Comparison of ENCODE assay signal across 18 mouse cellular contexts in genomic region chr7:68550330-68550729, GRCm38 (mm10).
DNase-seq lines count a peak whose midpoint lies in the region; ATAC-seq and TF ChIP-seq lines count a peak whose summit lies in the region.
"Had no signal": no experiment of that assay in that cellular context is flagged by ENCODE, and none has a peak within 500 bp of the region (broad histone marks: within the 10 kb centered on the region; RNA-seq: fewer than 3 reads in every experiment).

No protein-coding gene starts in this region.

- no peak overlapping the region for H3K4me2 ChIP-seq in limb, embryonic 13.5 days (replicated peaks)
- H3K4me2 ChIP-seq in heart, embryonic 14.5 days (ENCODE audit: low read length): peak overlapping the region; percentile 40
- H3K4me2 ChIP-seq in limb, embryonic 15.5 days: no peak overlapping the region
- H3K4me2 ChIP-seq: forebrain, embryonic 12.5 days; liver, embryonic 13.5 days; lung, embryonic 15.5 days had no signal

- WGBS in limb, embryonic 13.5 days: 52% methylated on average over 3 of the region's 3 CpGs
- 75% methylated on average over 3 of the region's 3 CpGs for WGBS in limb, embryonic 10.5 days
- WGBS in heart, embryonic 14.5 days: 12% methylated on average over 3 of the region's 3 CpGs
- WGBS in limb, embryonic 15.5 days: 69% methylated on average over 3 of the region's 3 CpGs
- WGBS in cerebellum, adult 2 months: 20% methylated on average over 3 of the region's 3 CpGs

- H3K27ac ChIP-seq in limb, embryonic 13.5 days: no peak overlapping the region
- no peak overlapping the region for H3K27ac ChIP-seq in limb, embryonic 10.5 days
- H3K27ac ChIP-seq in heart, embryonic 14.5 days (replicated peaks in 1 of 2; ENCODE audit: control insufficient read depth in 1 of 2, insufficient read depth in 1 of 2, low read depth in 2 of 2, low read length in 2 of 2): peak overlapping the region; percentile 91 to 93
- H3K27ac ChIP-seq in limb, embryonic 15.5 days: no peak overlapping the region
- no peak overlapping the region for H3K27ac ChIP-seq in cerebellum, adult 2 months (ENCODE audit: insufficient read depth, low read length)
- H3K27ac ChIP-seq: forebrain, embryonic 12.5 days; liver, embryonic 13.5 days; lung, embryonic 15.5 days had no signal

- no peaks in the 10 kb centered on the region for H3K9me3 ChIP-seq in limb, embryonic 13.5 days
- no peaks in the 10 kb centered on the region for H3K9me3 ChIP-seq in limb, embryonic 10.5 days (replicated peaks)
- H3K9me3 ChIP-seq in heart, embryonic 14.5 days (ENCODE audit: control insufficient read depth, low read length): peaks cover 3% of the 10 kb centered on the region; the same call in 1 of the 2 replicates
- no peaks in the 10 kb centered on the region for H3K9me3 ChIP-seq in limb, embryonic 15.5 days
- H3K9me3 ChIP-seq: forebrain, embryonic 12.5 days; liver, embryonic 13.5 days; lung, embryonic 15.5 days had no signal

- H3K4me3 ChIP-seq in limb, embryonic 13.5 days: no peak overlapping the region
- no peak overlapping the region for H3K4me3 ChIP-seq in limb, embryonic 10.5 days
- no peak overlapping the region for H3K4me3 ChIP-seq in heart, embryonic 14.5 days (ENCODE audit: control insufficient read depth in 1 of 2, insufficient read depth in 1 of 2, low read depth in 1 of 2, low read length in 2 of 2)
- H3K4me3 ChIP-seq in limb, embryonic 15.5 days: no peak overlapping the region
- no peak overlapping the region for H3K4me3 ChIP-seq in cerebellum, adult 2 months (replicated peaks; ENCODE audit: insufficient read depth, low read depth, low read length)
- H3K4me3 ChIP-seq: forebrain, embryonic 12.5 days; liver, embryonic 13.5 days; lung, embryonic 15.5 days had no signal

- no peak for TF ChIP-seq POLR2A in cerebellum, adult 2 months (IDR thresholded peaks at IDR 0.05; ENCODE audit: borderline replicate concordance, insufficient read depth, low read length)

- no peak for DNase-seq in limb, embryonic 10.5 days (ENCODE audit: low spot score)
- peak; percentile 9 to 20 for DNase-seq in heart, adult 9 months (ENCODE audit: low spot score in 2 of 2)
- no peak for DNase-seq in thymus, postnatal 0 days (ENCODE audit: low spot score)
- no peak for DNase-seq in cerebellum, adult 2 months
- DNase-seq: adrenal gland, adult 2 months; cerebellum, adult 9-10 months; gastrocnemius, postnatal 25 days; kidney, adult 2 months; kidney, postnatal 14 days; liver, embryonic 13.5 days; lung, postnatal 4 days; right cerebral cortex, postnatal 25 days; thymus, postnatal 36 days had no signal

- peak; percentile 70 for ATAC-seq in limb, embryonic 13.5 days (ENCODE audit: low FRiP score, low read depth)
- peak; percentile 82 for ATAC-seq in heart, embryonic 14.5 days (ENCODE audit: insufficient number of reproducible peaks, insufficient read depth, low FRiP score, low read depth)
- peak; percentile 55; the same call in 1 of the 2 replicates for ATAC-seq in limb, embryonic 15.5 days (ENCODE audit: insufficient number of reproducible peaks, low FRiP score, low TSS enrichment, low read depth)

- H3K4me1 ChIP-seq in limb, embryonic 13.5 days: no peaks in the 10 kb centered on the region
- 0 out of 2 replicates have a peak, but pooled peaks cover 2% of the 10 kb centered on the region for H3K4me1 ChIP-seq in limb, embryonic 10.5 days
- peaks cover 10 to 25% of the 10 kb centered on the region in 2 experiments for H3K4me1 ChIP-seq in heart, embryonic 14.5 days (ENCODE audit: control insufficient read depth in 2 of 2, insufficient read depth in 2 of 2, low read length in 2 of 2)
- H3K4me1 ChIP-seq in limb, embryonic 15.5 days: peaks cover 2% of the 10 kb centered on the region; the same call in 1 of the 2 replicates
- no peaks in the 10 kb centered on the region for H3K4me1 ChIP-seq in cerebellum, adult 2 months (ENCODE audit: control insufficient read depth, insufficient read depth, low read length)
- H3K4me1 ChIP-seq: liver, embryonic 13.5 days; lung, embryonic 15.5 days had no signal

- no peak for TF ChIP-seq CTCF in cerebellum, adult 2 months (IDR thresholded peaks at IDR 0.05; ENCODE audit: borderline replicate concordance, insufficient read depth, low read depth, low read length)

- no peaks in the 10 kb centered on the region for H3K36me3 ChIP-seq in limb, embryonic 13.5 days
- no peaks in the 10 kb centered on the region for H3K36me3 ChIP-seq in limb, embryonic 10.5 days
- no peaks in the 10 kb centered on the region for H3K36me3 ChIP-seq in heart, embryonic 14.5 days (ENCODE audit: control insufficient read depth, insufficient read depth, low read length)
- no peaks in the 10 kb centered on the region for H3K36me3 ChIP-seq in limb, embryonic 15.5 days
- H3K36me3 ChIP-seq: forebrain, embryonic 12.5 days; liver, embryonic 13.5 days; lung, embryonic 15.5 days had no signal

- H3K27me3 ChIP-seq in limb, embryonic 13.5 days: 0 out of 2 replicates have a peak, but pooled peaks cover 2% of the 10 kb centered on the region
- peaks cover 4% of the 10 kb centered on the region; the same call in 1 of the 2 replicates for H3K27me3 ChIP-seq in limb, embryonic 10.5 days (ENCODE audit: low read depth, poor library complexity, severe bottlenecking)
- no peaks in the 10 kb centered on the region for H3K27me3 ChIP-seq in heart, embryonic 14.5 days (ENCODE audit: control insufficient read depth, insufficient read depth, low read length)
- H3K27me3 ChIP-seq in limb, embryonic 15.5 days: no peaks in the 10 kb centered on the region
- no peaks in the 10 kb centered on the region for H3K27me3 ChIP-seq in cerebellum, adult 2 months (ENCODE audit: control insufficient read depth, insufficient read depth, low read length)
- H3K27me3 ChIP-seq: forebrain, embryonic 12.5 days; liver, embryonic 13.5 days; lung, embryonic 15.5 days had no signal

- no peak overlapping the region for H3K9ac ChIP-seq in limb, embryonic 13.5 days
- H3K9ac ChIP-seq in heart, embryonic 14.5 days (ENCODE audit: low read length): no peak overlapping the region; the same call in 1 of the 2 replicates
- no peak overlapping the region for H3K9ac ChIP-seq in limb, embryonic 15.5 days
- H3K9ac ChIP-seq: forebrain, embryonic 12.5 days; liver, embryonic 13.5 days; lung, embryonic 15.5 days had no signal

Comparison
In these comparisons a context has a peak if more than half of its experiments do, and no peak if none do; other contexts are left out.
1. H3K27ac ChIP-seq: peak in heart, embryonic 14.5 days (2 of 2); none in limb, embryonic 13.5 days (single experiment), limb, embryonic 10.5 days (single experiment), limb, embryonic 15.5 days (single experiment) and cerebellum, adult 2 months (single experiment).
2. DNase-seq: peak in heart, adult 9 months (2 of 2); none in limb, embryonic 10.5 days (single experiment), thymus, postnatal 0 days (single experiment) and cerebellum, adult 2 months (0 of 2).
3. Peak in every context shown above with its lines, with median percentiles within 50 percentile points of each other: ATAC-seq.